Mouse (Mus musculus) heart, adult 2 months (tissue): Measurements from ENCODE around the gene Far1.

Experiments
- CTCF ChIP-seq: fragments of 200-600 bp; IDR thresholded peaks from 2 replicates; pipeline ENCODE4 v1.8.1; 2022; ENCODE audit warnings: antibody characterized with exemption, mild to moderate bottlenecking, moderate library complexity
- EP300 ChIP-seq: fragments of 200-500 bp; IDR thresholded peaks from 2 replicates; pipeline ENCODE4 v1.6.1; 2011; ENCODE audit warnings: low read depth, low read length, control low read depth; ENCODE audit not compliant: insufficient read depth
- POLR2A ChIP-seq: fragments of 200-500 bp; IDR thresholded peaks from 2 replicates; pipeline ENCODE4 v1.6.1; 2011; ENCODE audit warnings: mild to moderate bottlenecking, low read depth, low read length, control low read depth; ENCODE audit not compliant: insufficient read depth

GRCm38 (mm10) chr7:113495792-113496191 lies 17.8 kb upstream of the Far1 start:
- TF ChIP-seq POLR2A (no peak), CTCF (no peak), EP300 (no peak)
